Mouse (Mus musculus): ENCODE data around the gene Mdga1. TPM values are rescaled to one million over a fixed set of nuclear protein-coding genes. Genes with fewer than 3 reads are reported as not detected.

The Mdga1 gene
- not detected for total RNA-seq (2023)

GRCm38 (mm10) chr17:29970037-29970555, at the start of gene Mdga1:
Mdga1 (minus strand) TSS chr17:29970087.

DNA sequence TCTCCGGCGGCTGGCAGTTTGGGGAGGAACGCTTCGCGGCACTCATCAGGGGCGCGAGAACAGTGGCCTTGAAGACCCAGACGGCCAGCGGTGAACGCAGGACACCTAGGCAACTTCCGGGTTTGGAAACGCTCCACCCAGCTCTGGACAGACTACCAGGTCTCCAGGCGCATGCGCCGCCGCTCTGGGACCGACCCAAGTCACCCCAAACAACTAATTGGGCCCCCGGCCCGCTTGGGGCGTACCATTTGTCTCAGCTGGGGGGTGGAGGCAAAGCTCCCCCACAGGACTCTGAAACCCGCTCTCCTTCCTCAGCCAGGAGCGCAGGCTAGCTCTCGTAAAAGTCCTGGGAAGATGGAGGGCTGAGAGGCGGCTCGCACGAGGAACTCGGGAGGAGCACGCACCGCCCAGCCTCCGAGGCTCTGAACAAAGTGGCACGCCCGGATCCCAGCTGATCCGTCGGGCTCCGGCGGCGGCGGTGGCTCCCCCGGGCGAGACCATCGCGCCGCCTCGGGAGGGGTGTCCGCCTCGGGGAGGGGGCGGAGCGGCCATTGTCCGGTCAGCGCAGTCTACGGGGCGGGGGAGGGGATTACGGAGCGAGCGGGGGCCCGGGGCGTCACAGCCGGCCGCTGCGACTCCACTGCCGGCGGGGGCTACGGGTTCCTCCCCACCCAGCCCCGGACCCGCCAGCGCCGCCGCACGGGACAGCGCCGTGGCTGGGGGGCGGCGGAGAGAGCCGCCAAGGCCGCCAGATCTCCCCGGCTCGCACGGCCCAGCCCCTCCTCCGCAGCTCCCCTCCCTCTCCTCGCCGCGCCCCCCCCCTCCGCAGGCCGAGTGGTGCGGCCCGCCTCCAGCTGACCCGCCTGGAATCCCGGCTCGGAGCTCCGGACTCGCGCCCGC, 34.6 kb upstream of the Mdga1 start, which contains the start of gene Zfand3:
Gene Zfand3, plus strand, starts transcription at position 531 of the 900 bp plus-strand sequence.

Other genes with a start within 250 kb of the Mdga1 start
- 83.0 TPM for gene Zfand3, start 34.6 kb upstream of the Mdga1 start, total RNA-seq (2023)